Mouse (Mus musculus) liver, adult (tissue): ENCODE measurements around the gene Gcg.
A peak's percentile ranks its signal among the peaks of the same experiment; 100 is the strongest.

Experiments
- GATA4 ChIP-seq: IDR thresholded peaks from 2 replicates; pipeline ENCODE4 v1.6.1; 2014; ENCODE audit warnings: mild to moderate bottlenecking, low read length; ENCODE audit not compliant: insufficient replicate concordance

Gcg gene

GRCm38 (mm10) chr2:62480285-62481198, 2.9 kb downstream of the Gcg start:
- TF ChIP-seq GATA4, result no peak

- TF ChIP-seq GATA4, result no peak
Measured at GRCm38 (mm10) chr2:62469551-62469950, 13.9 kb downstream of the Gcg start.

GRCm38 (mm10) chr2:62463287-62463686, 20.2 kb downstream of the Gcg start:
- no peak for TF ChIP-seq GATA4

GRCm38 (mm10) chr2:62462174-62462573, 21.3 kb downstream of the Gcg start:
- TF ChIP-seq GATA4, result no peak

- TF ChIP-seq GATA4, result no peak
Measured at GRCm38 (mm10) chr2:62460815-62461450, 22.5 kb downstream of the Gcg start.

- no peak for TF ChIP-seq GATA4
Measured at GRCm38 (mm10) chr2:62460231-62460710, 23.2 kb downstream of the Gcg start.

GRCm38 (mm10) chr2:62459241-62460174, 23.9 kb downstream of the Gcg start:
- TF ChIP-seq GATA4, result no peak

- TF ChIP-seq GATA4, result no peak
Measured at GRCm38 (mm10) chr2:62458070-62458469, 25.4 kb downstream of the Gcg start.

- no peak for TF ChIP-seq GATA4
Measured at GRCm38 (mm10) chr2:62454991-62455390, 28.5 kb downstream of the Gcg start.

- TF ChIP-seq GATA4, result no peak
Measured at GRCm38 (mm10) chr2:62454033-62454432, 29.4 kb downstream of the Gcg start.

GRCm38 (mm10) chr2:62450364-62450763, 33.1 kb downstream of the Gcg start:
- no peak for TF ChIP-seq GATA4

GRCm38 (mm10) chr2:62449692-62450346, 33.6 kb downstream of the Gcg start:
- no peak for TF ChIP-seq GATA4

GRCm38 (mm10) chr2:62440802-62441544, 42.5 kb downstream of the Gcg start:
- TF ChIP-seq GATA4, result 0 out of 2 replicates have a peak, but pooled peaks have one; percentile 30

GRCm38 (mm10) chr2:62440083-62440482, 43.4 kb downstream of the Gcg start:
- TF ChIP-seq GATA4, result no peak
